Mouse (Mus musculus) heart, adult 18-20 months (tissue): Measurements from ENCODE around the gene Lrrc20. TPM values are rescaled to one million over a fixed set of nuclear protein-coding genes. Genes with fewer than 3 reads are reported as not detected.

Source experiments
- DNase-seq, 2 experiments: peaks; one replicate each; pipeline ENCODE4 v3.0.0; 2021 to 2022; ENCODE audit warnings: mixed read lengths in 1 of 2
- total RNA-seq, 2 experiments: library from RNA; stranded (reverse); gene quantifications; 2 replicates each; pipeline ENCODE4 v1.2.3; 2021

Lrrc20 gene
- total RNA-seq, 2 experiments from 2014 or later = 32.8 to 39.8 TPM

DNA sequence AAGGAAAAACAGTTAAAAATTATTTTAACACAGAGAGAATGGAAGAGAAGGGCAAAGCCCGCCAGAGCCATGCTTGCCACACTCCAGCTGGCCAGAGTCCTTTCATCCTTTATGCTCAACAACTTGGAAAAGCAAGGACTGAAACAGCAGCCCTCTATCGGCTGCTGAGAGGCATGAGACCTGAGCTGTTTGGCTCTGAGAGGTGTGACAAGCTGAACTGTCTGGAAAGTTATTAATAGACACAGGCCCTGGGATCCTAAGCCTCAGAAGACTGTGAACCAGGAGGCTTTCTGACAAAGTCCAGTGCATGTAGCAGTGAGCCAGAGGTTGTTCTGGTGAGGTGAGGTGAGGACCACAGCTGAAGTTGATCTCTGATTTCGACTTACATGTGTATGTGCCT lies 2.0 kb upstream of the Lrrc20 start:
- peak; percentile 50 to 77 for DNase-seq

DNA sequence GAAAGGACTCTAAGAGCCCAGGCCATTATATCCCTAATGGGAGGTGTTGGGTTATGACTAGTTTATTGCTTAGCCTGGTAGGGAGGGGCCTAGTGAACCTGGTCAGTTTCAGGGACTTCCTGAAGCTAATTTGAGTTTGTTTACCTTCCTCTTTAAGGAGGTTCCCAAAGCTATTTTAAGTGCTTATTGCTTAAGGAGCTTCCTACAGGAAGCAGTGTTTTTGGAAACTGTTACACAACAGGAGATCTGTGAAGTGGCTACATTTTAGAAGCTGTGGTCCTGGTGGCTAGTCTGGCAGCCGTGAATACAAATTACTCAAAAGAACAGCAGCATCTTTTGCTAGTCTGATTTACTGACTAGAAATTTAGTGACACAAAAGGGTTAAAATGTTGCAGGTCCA lies 1.3 kb upstream of the Lrrc20 start:
- no peak for DNase-seq

DNA sequence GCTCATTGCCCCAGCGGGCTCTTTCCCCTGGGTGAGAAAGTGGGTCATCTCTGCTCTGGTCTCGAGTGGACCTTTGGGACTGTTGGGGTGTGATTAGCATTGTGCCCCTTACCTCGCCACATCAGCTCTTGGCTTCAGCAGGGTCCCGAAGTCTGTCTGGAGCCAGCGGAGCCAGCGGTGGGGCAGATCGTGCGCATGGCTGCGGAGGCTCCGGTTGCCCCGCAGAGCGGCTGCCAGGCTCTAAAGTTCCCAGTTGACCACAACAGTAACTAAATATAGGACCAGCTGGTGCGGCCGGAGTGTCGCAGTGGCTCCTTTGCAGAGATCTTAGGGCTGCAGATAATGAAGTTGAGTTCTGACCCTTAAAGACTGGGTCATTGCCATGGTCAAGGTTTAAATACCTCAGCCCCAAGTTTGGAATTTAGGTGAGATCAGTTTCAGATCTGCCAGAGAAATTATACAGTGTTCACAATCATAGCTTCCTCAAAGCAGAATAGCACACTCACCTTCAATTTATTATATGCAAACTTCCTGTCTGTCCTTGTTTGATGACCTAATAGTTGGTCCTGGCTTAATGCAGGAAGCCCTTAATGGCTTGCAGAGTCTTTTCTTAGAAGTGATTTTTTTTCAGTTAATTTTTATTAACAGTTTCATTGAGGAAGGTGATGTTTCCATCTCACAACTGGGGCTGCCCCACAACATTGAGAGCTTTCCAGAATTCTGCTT lies 1.0 kb downstream of the Lrrc20 start:
- DNase-seq = peak; percentile 49 to 52

DNA sequence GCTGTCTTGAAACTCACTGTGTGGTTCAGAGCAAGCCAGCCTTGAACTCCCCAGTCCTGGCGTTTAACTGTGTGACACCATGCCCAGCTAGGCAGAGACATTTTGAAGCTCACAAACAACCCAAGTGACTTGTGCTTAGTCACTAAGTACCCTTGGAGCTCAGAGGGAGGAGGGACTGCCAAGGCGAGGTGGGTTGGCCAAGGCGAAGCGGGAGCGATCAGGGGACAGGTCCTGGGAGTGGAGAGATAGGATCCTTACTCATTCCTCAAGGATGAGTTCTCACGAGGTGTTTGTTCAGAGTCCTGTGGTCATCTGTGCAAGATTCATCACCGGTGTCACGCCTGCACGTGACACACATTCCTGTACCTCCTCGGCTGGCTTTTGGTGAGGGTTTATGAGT lies 3.9 kb downstream of the Lrrc20 start:
- DNase-seq = no peak

DNA sequence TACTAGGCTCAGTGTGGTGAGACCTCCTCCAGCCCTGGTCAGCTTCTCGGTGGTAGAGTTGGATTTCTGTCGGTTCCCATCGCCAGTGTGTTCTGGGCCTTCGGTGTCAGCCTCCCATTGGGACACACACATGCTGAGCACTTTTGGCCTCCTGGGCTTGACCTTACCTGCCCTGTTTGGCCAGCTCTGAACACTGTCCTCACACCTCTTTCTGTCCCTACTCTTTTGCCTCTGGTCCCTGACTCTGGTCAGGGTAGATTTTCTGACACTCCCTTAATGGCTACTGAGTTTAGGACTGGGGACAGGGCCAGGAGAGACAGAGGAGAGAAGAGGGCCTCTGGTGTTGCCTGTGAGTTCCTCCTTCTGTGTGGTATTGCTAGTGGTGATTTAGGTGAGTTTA lies 4.3 kb downstream of the Lrrc20 start:
- no peak for DNase-seq

DNA sequence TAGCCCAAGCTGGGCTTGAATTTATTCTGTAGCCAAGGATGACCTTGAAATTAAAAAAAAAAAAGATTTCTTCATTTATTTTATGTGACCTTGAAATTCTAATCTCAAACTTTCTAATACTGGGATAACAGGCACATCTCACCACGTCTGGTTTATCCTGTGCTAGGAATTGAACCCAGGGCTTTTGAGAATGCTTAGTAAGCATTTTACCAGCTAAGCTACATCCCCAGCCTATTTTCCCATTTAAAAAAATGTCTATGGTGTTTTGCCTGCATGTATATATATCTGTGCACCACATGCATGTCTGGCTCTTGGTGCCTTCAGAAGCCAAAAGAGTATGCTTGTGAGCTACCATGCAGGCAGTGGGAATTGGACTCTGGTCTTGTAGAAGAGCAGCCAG lies 4.9 kb downstream of the Lrrc20 start:
- no peak for DNase-seq

DNA sequence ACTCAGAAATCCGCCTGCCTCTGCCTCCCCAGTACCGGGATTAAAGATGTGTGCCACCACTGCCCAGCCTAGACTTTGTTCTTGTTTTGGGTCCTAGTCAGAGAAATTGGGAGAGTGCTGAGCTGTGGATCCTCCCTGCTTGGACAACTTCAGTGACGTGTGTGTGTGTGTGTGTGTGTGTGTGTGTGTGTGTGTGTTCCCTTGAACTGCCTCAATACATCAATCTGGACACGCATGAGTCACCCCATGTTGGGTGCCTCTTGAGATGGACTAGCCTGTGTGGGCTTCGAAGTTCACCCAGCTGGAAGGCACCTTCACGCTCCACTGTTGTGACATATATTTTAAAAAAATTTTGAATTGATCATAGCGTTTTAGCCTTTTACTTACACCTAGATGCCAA lies 7.2 kb downstream of the Lrrc20 start:
- DNase-seq = no peak

DNA sequence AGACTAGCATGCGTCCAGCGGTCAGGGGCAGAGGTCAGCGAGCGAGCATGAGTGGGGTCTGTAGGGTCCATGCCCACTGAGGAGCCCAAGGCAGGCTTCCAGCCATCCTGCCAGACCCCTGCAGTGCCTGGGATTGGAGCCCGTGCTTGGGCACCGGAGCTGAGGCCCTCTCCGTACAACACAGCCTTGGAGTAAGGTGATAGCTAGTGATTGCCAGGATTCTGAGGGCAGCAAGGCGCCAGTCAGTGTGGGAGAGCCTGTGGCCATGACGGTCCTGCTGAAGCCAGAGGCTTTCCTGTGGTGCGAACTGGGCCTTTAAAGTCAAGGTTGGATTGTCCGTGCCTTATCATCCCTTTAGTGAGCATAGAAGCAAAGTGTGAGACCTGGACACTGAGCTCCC lies 9.2 kb downstream of the Lrrc20 start:
- DNase-seq = no peak

DNA sequence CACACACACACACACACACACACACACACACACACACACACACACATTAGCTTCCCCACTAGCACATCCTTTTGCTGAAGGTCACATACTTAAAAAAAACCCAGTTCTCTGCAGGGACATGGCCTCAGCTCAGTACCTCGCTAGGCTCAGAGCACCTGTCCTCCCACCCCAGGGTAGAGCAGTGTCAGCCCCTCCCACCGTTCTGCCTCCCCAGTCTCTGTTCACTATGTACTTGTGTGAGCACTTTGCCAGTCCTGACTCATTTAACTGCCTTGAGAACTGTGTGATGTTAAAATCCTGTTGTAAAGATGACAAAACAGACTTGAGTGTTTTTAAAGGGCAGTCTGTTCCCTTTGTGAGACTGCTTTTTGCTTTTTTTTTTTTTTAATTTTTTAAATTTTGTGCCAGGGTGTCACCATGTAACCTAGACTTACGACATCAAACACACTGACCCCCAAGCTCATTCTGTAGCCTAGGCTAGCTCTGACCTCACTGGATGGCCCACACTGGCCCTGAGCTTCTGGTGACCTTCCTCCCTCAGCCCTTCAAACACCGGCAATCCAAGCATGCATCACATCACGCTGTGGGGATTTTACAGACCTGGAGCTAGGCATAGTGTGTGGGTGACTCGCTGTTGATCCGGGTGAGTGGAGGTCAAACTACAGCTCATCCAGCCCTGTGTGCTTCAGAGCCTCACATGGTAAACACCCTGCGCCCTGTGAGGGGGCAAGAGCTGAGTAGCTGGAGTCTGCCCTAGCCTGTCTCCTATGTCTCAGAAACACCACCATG lies 11.1 kb downstream of the Lrrc20 start:
- no peak for DNase-seq

DNA sequence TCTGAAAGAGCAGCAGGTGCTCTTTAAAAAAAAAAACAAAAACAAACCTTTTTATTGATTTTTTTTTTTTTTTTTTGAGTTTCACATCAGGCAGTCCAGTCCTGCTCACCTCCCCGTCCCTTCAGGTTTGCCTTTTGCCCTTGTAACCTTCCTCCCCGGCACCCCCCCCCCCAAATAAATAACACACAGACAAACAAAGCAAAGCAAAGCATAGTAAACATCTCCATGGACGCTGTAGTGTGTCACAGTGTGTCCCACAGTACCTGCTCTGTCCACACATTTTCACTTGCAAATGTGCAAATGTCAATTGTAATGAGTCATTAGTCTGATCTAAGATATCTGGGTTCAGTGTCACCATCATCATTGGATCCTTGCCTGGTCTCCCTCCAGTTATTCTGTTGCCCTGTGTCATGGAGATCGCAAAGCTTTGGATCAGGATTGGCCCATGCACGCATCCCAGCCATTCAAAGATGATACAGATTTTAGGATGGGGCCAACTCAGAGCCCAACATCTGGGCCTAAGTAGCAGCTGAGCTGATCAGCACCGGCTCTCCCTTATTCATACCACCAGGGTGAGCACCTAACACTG lies 13.0 kb downstream of the Lrrc20 start:
- no peak for DNase-seq

DNA sequence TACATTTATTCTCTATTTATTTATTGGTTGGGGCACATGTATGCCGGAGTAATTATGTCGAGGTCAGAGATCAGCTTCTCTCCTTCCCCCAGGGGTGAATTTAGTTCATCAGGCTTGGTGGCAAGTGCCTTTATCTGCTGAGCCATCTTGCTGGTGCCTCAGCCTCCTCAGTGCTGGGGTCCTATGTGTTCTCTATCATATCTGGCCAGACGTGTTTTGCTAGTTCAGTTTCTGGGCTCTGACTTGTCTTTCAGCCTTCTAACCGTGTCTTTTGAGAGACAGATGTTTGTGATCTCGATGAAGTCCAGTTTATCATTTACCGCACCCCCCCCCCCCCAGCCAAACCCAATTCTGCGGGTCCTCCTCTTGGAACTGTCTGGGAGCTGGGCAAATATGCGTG lies 16.0 kb downstream of the Lrrc20 start:
- DNase-seq = no peak

DNA sequence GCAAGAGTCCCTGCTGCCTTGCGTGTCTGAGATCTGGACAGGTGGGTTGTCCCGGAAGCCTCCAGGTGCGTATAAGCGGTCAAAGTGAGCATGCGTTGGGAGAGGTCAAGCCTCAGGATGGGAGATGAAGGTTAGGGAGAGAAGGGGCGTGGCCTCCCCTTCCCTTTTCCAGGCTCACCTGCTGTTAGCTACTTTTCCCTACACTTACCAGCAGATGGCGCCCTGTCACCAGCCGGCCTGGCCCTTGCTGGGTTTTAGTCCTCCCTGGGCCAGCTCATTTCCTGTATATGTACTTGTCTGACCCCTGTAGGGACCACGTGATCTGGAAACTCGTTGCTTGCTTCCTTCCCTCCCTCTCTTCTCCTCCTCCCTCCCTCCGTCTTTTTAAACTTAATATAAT lies 16.4 kb downstream of the Lrrc20 start:
- DNase-seq = peak; percentile 80 to 84

DNA sequence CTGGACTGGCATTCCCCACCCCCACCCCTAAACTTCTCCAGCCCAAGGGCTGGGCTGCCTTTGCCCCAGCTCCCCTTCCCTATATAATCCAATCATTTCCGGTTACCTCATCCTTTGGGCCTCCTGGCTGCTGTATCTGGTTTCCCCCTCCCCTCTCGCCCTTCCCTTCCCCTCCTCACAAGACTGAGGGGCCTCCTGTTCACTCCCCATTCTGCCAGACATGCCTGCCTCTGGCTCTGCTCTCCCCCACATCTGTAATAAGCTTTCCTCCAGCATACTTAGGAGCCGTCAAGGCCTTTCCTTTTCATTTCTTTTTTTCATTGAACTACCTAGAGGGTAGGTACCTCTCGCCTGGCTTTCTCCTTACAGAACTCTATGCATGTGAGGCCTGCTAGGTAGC lies 19.9 kb downstream of the Lrrc20 start:
- DNase-seq = no peak

DNA sequence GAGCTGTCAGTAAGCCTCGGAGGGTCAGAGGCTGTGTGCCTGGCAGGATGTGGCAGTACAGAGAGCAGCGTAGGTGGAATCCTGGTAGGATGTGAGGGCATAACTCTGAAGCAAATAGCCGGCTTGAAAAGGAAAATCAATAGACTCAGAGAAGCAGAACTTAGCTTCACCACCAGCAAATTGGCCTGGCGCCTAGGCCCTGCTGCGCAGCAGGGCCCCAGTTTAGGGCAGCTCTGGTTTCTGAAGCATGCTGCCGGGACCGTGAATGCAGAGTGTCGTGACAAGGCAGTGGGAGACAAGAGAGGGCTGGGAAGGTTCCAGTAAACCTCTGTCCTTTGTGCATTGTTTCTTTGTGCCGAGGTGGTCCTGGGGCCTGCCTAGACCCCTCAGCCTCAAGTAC lies 20.6 kb downstream of the Lrrc20 start:
- no peak for DNase-seq

DNA sequence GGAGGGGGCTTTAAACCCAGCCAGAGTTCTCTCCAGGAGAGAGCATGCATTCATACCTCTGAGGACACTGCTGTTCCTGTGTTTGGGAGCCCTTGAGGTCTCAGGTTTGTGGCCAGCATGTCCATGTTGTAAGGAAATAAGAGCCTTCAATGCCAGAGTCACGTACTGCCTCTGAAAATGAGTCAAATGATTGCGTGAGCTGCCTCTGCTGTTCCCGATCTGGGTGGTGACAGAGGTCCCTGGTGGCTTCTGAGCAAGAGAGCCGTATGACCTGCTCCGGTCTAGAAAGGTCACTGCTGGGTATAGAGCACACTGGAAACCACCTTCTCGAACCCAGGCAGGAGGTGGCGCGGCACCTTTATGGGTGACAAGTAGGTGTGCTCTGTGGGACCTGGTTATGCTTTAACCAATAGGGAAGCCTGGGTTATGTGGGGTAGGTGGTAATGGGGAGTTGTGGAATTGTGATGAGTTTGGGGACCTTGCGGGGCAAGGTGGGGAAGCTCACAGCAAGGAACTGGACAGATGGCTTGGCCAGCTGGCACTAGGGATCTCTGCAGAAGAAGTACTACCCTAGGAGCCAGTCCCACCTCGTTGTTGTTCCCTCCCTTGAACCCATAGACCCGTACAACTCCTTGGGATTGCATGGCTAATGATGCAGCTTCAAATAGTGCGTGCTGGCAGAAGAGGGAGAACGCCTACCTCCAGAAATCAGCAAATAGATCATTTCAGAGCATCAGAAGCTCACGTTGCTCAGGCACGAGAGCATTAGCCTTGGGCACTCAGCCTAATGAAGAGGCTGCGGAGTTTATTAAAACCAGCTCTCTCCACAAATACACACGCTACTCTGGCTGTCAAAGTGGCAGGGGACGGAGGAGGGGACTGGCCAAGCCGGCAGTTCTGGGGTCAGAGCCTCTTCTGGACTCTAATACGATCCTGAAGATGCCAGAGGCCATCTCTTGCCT lies 24.2 kb downstream of the Lrrc20 start:
- DNase-seq = no peak

DNA sequence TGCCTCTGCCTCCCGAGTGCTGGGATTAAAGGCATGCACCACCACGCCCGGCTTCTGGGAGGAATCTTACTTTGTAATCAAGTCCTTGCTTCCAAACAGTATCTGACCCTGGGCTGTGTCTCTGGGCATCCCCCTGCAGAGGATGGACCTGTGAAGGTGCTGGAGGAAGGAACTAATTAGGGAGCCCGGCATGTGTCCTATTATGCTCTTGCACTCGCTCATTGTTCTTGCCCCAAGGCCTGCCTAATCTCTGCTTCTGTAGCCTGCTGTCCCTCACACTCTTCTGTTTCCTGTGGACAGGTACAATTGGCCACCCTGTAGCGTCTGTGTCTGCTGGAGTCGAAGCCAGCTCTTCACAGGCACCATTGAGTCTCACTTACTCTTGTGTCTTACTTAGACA lies 25.2 kb downstream of the Lrrc20 start:
- no peak for DNase-seq

DNA sequence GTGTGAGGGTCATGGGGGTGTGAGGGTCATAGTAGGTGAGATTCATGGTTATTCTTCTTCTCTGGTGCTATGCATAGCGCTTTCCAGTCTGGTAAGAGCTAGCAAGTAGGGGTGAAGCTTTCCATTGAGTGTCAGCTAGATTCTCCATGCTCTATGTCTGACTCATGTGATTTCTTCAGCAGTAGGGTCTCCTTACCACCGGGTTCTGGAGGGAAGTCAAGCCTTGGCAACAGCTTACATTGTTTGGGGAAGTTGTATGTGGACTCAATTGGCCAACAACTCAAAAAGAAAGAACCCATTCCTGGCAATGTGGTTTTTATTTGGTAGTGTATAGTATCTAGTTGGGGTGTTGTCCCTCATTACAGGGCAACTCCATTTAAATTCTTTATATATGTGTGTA lies 28.5 kb downstream of the Lrrc20 start:
- DNase-seq = no peak

DNA sequence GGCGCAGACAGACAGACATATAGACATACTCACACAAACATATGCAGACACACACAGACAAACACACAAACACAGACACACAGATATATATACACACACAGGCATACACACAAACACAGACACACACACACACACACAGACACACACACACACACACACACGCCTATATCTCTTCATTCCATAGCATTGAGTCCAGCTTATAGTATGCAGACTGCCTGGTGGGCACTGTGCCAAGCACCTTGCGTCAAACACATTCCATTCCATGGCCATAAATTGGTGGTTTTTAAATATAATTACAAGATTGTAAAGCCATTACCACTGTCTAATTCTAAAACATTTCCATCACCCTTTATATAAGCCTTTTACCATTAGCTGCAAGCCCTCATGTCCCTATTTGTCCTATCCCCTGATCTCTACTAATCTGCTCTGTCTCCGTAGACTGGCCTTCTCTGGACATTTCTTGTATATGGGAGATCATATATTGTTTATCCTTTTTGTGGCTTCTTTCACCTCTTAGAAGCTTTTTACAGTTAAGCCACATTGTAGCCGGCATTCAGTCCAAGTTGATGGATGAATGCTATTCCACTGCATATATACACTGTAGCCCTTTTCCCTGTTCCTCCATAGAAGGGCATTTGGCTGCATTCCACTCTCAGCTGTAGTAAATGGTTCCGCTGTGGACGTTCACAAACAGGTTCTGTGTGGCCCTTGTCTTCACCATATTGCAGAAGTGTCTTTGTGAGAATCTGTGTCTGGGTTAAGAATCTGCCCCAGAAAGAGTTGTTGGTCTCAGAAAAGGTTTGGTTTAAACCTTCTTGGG lies 31.0 kb downstream of the Lrrc20 start:
- DNase-seq = no peak

DNA sequence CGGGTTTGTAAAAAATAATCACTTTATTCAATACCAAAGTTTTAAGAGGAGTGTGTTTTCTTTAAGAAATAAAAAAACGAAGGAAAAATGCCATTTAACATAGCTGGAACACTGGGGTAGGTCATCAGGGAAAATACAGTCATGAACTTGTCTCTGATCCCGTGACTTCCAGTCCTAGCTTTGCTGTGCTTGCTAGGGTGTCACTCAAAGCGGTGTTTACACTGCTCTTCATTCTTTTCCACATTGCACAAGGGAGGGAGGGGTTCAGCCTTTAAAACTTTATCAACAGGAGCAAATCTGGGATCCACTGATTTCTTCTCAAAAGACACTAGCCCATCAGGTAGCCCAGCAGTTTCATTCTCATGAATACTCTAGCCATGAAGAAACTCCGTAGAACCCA lies 34.3 kb downstream of the Lrrc20 start:
- no peak for DNase-seq

DNA sequence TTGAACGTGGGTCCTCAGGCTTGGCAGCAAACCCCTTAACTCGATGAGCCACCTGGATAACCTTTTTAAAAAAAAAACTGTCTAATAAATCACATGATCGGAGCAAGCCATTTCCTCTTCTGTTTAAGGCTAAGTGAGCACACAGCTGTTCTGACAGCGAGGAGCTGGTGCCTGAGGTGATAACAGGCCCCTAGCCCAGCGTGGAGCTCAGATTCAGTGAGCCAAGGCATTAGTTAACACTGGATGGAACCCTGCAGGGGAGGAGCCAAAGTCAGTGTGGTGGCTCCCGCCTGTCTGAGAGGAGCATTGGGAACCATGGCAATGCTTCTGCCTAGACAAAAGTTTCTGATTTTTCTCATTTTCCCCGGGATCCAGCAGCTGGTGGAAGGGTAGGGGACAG lies 35.2 kb downstream of the Lrrc20 start:
- no peak for DNase-seq

DNA sequence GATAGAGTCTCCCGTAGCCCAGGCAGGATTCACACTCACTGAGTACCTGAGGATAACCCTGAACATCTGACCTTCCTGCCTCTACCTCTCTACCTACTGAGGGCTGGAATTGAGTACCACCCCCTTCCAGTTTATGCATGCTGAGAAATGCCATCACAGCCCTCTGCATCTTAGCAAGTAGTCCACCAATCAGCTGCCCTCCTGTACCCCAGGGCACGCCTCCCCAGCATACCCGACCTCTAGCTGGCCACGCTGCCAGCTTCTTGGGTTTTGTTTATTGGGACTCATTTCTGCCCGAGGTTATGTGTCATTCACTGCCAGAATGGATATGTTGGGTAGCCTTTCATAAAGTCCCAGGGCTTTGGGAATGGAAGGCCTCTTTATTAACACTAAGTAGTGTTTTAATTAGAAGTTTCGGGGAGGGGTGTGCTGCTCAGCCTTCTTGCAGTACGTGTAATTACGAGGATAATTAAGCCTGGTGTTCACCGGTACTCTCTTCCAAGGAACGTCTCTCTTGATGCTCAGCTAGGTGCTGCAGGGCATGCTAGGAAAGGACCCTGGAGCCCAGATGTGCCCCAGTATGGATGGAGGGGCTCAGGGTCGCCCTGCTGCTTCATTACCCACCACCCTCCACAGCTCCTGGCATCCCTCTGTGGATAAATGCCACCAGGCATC lies 36.8 kb downstream of the Lrrc20 start:
- DNase-seq = no peak
